Mouse (Mus musculus) bone marrow, adult 2 months (tissue): ENCODE measurements around the gene Hcfc1r1. TPM values are rescaled to one million over a fixed set of nuclear protein-coding genes. Genes with fewer than 3 reads are reported as not detected.

Source experiments
- H3K27ac ChIP-seq: fragments of 200-500 bp; 2 replicates; pipeline ENCODE4 v1.5.1; 2012; ENCODE audit warnings: low read depth, mild to moderate bottlenecking, control low read depth, inconsistent platforms, low read length; ENCODE audit not compliant: control insufficient read depth, poor library complexity, insufficient read depth
- H3K4me1 ChIP-seq: fragments of 200-500 bp; 2 replicates; pipeline ENCODE4 v1.6.1; 2011; ENCODE audit warnings: low read length; ENCODE audit not compliant: control insufficient read depth, insufficient read depth
- H3K4me3 ChIP-seq: fragments of 200-500 bp; replicated peaks from 2 replicates; pipeline ENCODE3; 2011; ENCODE audit warnings: mild to moderate bottlenecking, low read depth, low read length, control low read depth; ENCODE audit not compliant: control insufficient read depth
- CTCF ChIP-seq: fragments of 200-500 bp; IDR thresholded peaks from 2 replicates; pipeline ENCODE4 v1.5.1; 2011; ENCODE audit warnings: low read length, control low read depth; ENCODE audit not compliant: control insufficient read depth, insufficient read depth
- POLR2A ChIP-seq: fragments of 200-500 bp; IDR thresholded peaks from 2 replicates; pipeline ENCODE4 v1.6.1; 2011; ENCODE audit warnings: low read depth, mild to moderate bottlenecking, control low read depth, low read length, borderline replicate concordance; ENCODE audit not compliant: control insufficient read depth
- WGBS: fragments of 180-500 bp; shearing (Covaris S2); methylation state at CpG from one replicate; pipeline ENCODE4 v1.1.7; 2018; 5-methylcytosine and 5-hydroxymethylcytosine counted together
- polyA plus RNA-seq: library from polyadenylated mRNA; stranded (reverse); fragments of >200 nt; gene quantifications from 2 replicates; pipeline ENCODE4 v1.2.4, GENCODE M21; 2011; ENCODE audit warnings: low replicate concordance; ENCODE audit not compliant: missing spikeins, insufficient read depth, insufficient read length

The Hcfc1r1 gene
- polyA plus RNA-seq, 1 experiment: 54.3 TPM

DNA sequence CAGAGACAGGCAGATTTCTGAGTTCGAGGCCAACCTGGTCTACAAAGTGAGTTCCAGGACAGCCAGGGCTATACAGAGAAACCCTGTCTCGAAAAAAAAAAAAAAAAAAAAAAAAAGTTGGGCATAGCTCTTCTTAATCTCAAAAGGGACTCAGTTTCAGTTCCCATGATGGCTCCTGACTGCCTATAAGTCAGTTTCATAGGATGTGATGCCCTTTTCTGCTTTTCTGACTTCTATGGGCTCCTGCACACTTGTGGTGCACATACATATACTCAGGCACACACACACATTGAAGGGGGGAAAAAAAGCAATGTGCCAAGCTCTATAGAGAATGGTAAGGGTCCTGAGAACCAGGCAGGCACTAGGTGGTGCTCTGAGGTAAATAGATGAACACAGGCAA, 20.1 kb upstream of the Hcfc1r1 start:
- 44% methylated on average over 2 of the region's 2 CpGs for WGBS
- Histone ChIP-seq H3K4me1 (peaks cover 3% of the 10 kb centered on the region; the same call in 1 of the 2 replicates), H3K4me3 (no peak overlapping the region), H3K27ac (no peak overlapping the region)
- TF ChIP-seq POLR2A (no peak), CTCF (no peak)

DNA sequence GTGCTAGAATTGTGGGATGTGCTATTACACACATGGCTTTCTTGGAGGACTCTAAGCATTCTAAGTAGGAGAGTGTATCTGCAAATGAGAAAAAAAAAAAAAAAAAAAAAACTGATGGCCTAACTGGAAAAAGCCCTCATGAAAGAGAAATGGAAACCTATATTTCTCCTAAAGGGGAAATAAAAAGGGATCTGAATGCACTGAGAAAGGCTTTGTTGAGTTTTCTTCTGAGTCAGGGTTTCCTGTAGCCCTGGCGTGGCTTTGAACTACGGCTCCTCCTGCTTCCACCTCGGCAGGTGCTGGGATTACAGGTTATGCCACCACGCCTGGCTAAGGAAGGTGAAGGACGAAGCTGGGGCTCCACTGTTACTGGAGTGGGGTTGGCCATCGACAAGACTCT, 19.4 kb upstream of the Hcfc1r1 start:
- no peak for TF ChIP-seq CTCF
- peaks cover 3% of the 10 kb centered on the region; the same call in 1 of the 2 replicates for H3K4me1 ChIP-seq
- WGBS: 23% methylated on average over 6 of the region's 6 CpGs
- H3K4me3 ChIP-seq: no peak overlapping the region
- no peak overlapping the region for H3K27ac ChIP-seq

DNA sequence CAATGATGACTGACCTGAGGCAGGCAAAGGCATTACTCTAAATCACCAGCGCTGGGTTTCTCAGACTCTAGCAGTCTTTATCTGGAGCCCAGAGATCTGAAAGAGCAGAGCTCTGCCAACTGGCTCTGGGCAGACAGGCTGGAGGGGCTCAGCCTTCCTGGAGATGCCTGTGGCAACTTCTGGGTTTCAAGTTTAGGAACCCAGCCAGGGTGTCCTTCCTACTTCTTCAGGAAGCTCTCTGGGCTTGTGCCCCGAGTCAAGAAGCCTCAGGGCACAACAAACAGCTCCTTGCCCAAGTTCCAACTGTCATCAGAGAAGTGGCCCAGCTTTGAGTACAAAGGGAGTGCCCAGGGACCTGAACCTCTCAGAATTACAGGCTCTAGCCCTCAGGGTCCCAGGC, 19.0 kb upstream of the Hcfc1r1 start:
- 12% methylated on average over 2 of the region's 2 CpGs for WGBS
- H3K4me3 ChIP-seq: no peak overlapping the region
- TF ChIP-seq POLR2A (no peak), CTCF (no peak)
- 0 out of 2 replicates have a peak overlapping the region, but pooled peaks have one; percentile 31 for H3K27ac ChIP-seq
- peaks cover 3% of the 10 kb centered on the region; the same call in 1 of the 2 replicates for H3K4me1 ChIP-seq

- TF ChIP-seq CTCF: no peak
- no peak for TF ChIP-seq POLR2A
- no peak overlapping the region for H3K27ac ChIP-seq
- no peak overlapping the region for H3K4me3 ChIP-seq
- H3K4me1 ChIP-seq: peaks cover 3% of the 10 kb centered on the region; the same call in 1 of the 2 replicates
- WGBS: 49% methylated on average over 3 of the region's 3 CpGs
Observed at GRCm38 (mm10) chr17:23658450-23658849, 14.9 kb upstream of the Hcfc1r1 start.

GRCm38 (mm10) chr17:23660117-23660875, 13.1 kb upstream of the Hcfc1r1 start, which contains the start of gene Bicdl2:
TSS of gene Bicdl2 (plus strand) at chr17:23660506.
- WGBS: 5% methylated on average over 27 of the region's 27 CpGs
- H3K4me1 ChIP-seq: no peaks in the 10 kb centered on the region; the same call in 1 of the 2 replicates
- H3K4me3 ChIP-seq: peak within 1 kb of the TSS; percentile 23
- TF ChIP-seq POLR2A (no peak), CTCF (peak; percentile 65)
- H3K27ac ChIP-seq: no peak within 1 kb of the TSS

- Histone ChIP-seq H3K4me3 (peak overlapping the region; percentile 23), H3K27ac (no peak overlapping the region), H3K4me1 (no peaks in the 10 kb centered on the region; the same call in 1 of the 2 replicates)
- 3% methylated on average over 14 of the region's 14 CpGs for WGBS
- no peak for TF ChIP-seq POLR2A
- TF ChIP-seq CTCF: no peak
Observed at GRCm38 (mm10) chr17:23660876-23661200, 12.6 kb upstream of the Hcfc1r1 start.

- no peaks in the 10 kb centered on the region; the same call in 1 of the 2 replicates for H3K4me1 ChIP-seq
- TF ChIP-seq POLR2A (no peak), CTCF (peak; percentile 47; the same call in 1 of the 2 replicates)
- 9% methylated on average over 9 of the region's 9 CpGs for WGBS
- H3K4me3 ChIP-seq: no peak overlapping the region
- no peak overlapping the region for H3K27ac ChIP-seq
Observed at GRCm38 (mm10) chr17:23661526-23661925, 11.9 kb upstream of the Hcfc1r1 start.

DNA sequence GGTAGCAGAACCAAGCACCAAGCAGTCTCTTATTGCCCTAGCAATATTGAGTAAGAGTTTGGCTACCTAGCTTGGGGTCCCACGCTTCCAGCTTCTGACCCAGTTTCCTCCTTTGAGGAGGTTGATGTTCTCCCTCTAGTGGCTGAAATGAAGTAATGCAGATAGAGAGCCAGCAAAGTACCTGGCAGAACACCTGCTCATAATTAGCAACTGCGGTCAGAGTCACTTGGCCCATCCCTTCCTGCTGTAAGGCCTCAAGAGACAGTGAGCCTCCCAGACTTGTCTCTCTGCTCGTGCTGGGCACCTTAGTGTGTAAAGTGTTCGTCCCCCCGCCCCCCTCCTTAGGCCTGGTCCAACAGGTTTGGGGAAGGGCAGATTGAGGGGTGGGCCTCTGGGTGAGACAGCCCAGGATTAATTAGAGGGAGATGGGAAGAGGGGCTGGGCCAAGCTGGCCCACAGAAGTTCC, 8.8 kb upstream of the Hcfc1r1 start:
- TF ChIP-seq POLR2A (no peak), CTCF (peak; percentile 40; the same call in 1 of the 2 replicates)
- WGBS: 33% methylated on average over 5 of the region's 5 CpGs
- Histone ChIP-seq H3K27ac (no peak overlapping the region), H3K4me3 (no peak overlapping the region), H3K4me1 (no peaks in the 10 kb centered on the region; the same call in 1 of the 2 replicates)
